Mouse (Mus musculus): Measurements from ENCODE around the gene Sele. TPM values are rescaled to one million over a fixed set of nuclear protein-coding genes. Genes with fewer than 3 reads are reported as not detected.

Sele gene
- total RNA-seq, 1 experiment from 2014 or later = 0.57 TPM

GRCm38 (mm10) chr1:164069261-164069660 is 21.2 kb downstream of the Sele start:
- no peak for ATAC-seq (replicated peaks; ENCODE audit: insufficient number of reproducible peaks, low FRiP score, low TSS enrichment, poor library complexity, severe bottlenecking)

GRCm38 (mm10) chr1:164070461-164070860 is 22.4 kb downstream of the Sele start:
- no peak for ATAC-seq (replicated peaks; ENCODE audit: insufficient number of reproducible peaks, low FRiP score, low TSS enrichment, poor library complexity, severe bottlenecking)

GRCm38 (mm10) chr1:164071111-164071510 is 23.1 kb downstream of the Sele start:
- ATAC-seq (replicated peaks; ENCODE audit: insufficient number of reproducible peaks, low FRiP score, low TSS enrichment, poor library complexity, severe bottlenecking) = no peak

GRCm38 (mm10) chr1:164072001-164072400 is 24.0 kb downstream of the Sele start:
- no peak for ATAC-seq (replicated peaks; ENCODE audit: insufficient number of reproducible peaks, low FRiP score, low TSS enrichment, poor library complexity, severe bottlenecking)

- no peak for ATAC-seq (replicated peaks; ENCODE audit: insufficient number of reproducible peaks, low FRiP score, low TSS enrichment, poor library complexity, severe bottlenecking)
Observed at GRCm38 (mm10) chr1:164073091-164073490, 25.1 kb downstream of the Sele start.

- ATAC-seq (replicated peaks; ENCODE audit: insufficient number of reproducible peaks, low FRiP score, low TSS enrichment, poor library complexity, severe bottlenecking) = no peak
Observed at GRCm38 (mm10) chr1:164073803-164074202, 25.8 kb downstream of the Sele start.

GRCm38 (mm10) chr1:164074606-164075140 is 26.6 kb downstream of the Sele start:
- ATAC-seq (replicated peaks; ENCODE audit: insufficient number of reproducible peaks, low FRiP score, low TSS enrichment, poor library complexity, severe bottlenecking) = no peak

GRCm38 (mm10) chr1:164075416-164075815 is 27.4 kb downstream of the Sele start:
- ATAC-seq (replicated peaks; ENCODE audit: insufficient number of reproducible peaks, low FRiP score, low TSS enrichment, poor library complexity, severe bottlenecking) = no peak

- ATAC-seq (replicated peaks; ENCODE audit: insufficient number of reproducible peaks, low FRiP score, low TSS enrichment, poor library complexity, severe bottlenecking) = no peak
Observed at GRCm38 (mm10) chr1:164076441-164076840, 28.4 kb downstream of the Sele start.

GRCm38 (mm10) chr1:164077031-164077430 is 29.0 kb downstream of the Sele start:
- ATAC-seq (replicated peaks; ENCODE audit: insufficient number of reproducible peaks, low FRiP score, low TSS enrichment, poor library complexity, severe bottlenecking) = no peak

GRCm38 (mm10) chr1:164078323-164078741 is 30.3 kb downstream of the Sele start:
- no peak for ATAC-seq (replicated peaks; ENCODE audit: insufficient number of reproducible peaks, low FRiP score, low TSS enrichment, poor library complexity, severe bottlenecking)

GRCm38 (mm10) chr1:164079091-164079490 is 31.1 kb downstream of the Sele start:
- ATAC-seq (replicated peaks; ENCODE audit: insufficient number of reproducible peaks, low FRiP score, low TSS enrichment, poor library complexity, severe bottlenecking) = no peak

- ATAC-seq (replicated peaks; ENCODE audit: insufficient number of reproducible peaks, low FRiP score, low TSS enrichment, poor library complexity, severe bottlenecking) = no peak
Observed at GRCm38 (mm10) chr1:164083046-164083445, 35.0 kb downstream of the Sele start.

GRCm38 (mm10) chr1:164086797-164087196 is 38.8 kb downstream of the Sele start:
- no peak for ATAC-seq (replicated peaks; ENCODE audit: insufficient number of reproducible peaks, low FRiP score, low TSS enrichment, poor library complexity, severe bottlenecking)

- peak; percentile 59 for ATAC-seq (replicated peaks; ENCODE audit: insufficient number of reproducible peaks, low FRiP score, low TSS enrichment, poor library complexity, severe bottlenecking)
Observed at GRCm38 (mm10) chr1:164087872-164088271, 39.8 kb downstream of the Sele start.

- no peak for ATAC-seq (replicated peaks; ENCODE audit: insufficient number of reproducible peaks, low FRiP score, low TSS enrichment, poor library complexity, severe bottlenecking)
Observed at GRCm38 (mm10) chr1:164096780-164097179, 48.7 kb downstream of the Sele start.

GRCm38 (mm10) chr1:164097911-164098310 is 49.9 kb downstream of the Sele start:
- no peak for ATAC-seq (replicated peaks; ENCODE audit: insufficient number of reproducible peaks, low FRiP score, low TSS enrichment, poor library complexity, severe bottlenecking)

- no peak for ATAC-seq (replicated peaks; ENCODE audit: insufficient number of reproducible peaks, low FRiP score, low TSS enrichment, poor library complexity, severe bottlenecking)
Observed at GRCm38 (mm10) chr1:164098372-164098771, 50.3 kb downstream of the Sele start.
